Mouse (Mus musculus): ENCODE results near the gene Sesn1.

DNA sequence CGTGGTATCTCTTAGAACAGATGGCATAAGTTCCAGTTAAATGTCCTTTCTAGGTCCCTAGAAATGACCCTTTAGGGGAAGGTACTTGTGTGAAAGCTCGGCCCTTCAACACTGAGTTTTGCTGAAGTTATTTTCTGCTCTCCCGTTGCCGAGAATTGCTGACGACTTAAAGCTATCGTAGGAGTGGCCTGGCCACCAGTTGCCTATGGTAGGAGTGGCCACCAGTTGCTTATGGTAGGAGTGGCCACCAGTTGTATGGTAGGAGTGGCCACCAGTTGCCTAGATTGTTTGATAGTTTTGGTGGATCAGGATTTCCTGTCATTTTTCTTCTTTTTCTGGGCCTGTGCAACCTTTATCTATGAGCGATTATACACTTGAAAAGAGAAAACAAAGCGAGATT is 38.0 kb downstream of the Sesn1 start:
- TF ChIP-seq CTCF (IDR thresholded peaks at IDR 0.05; ENCODE audit: insufficient read depth, low read depth, low read length) (no peak), POLR2A (IDR thresholded peaks at IDR 0.05; ENCODE audit: insufficient read depth, low read depth, low read length) (no peak)
